Mouse (Mus musculus): ENCODE data around the gene Shisa7.
"Not testable (repeated sequence)": the region's sequence is repeated elsewhere in the genome, so short reads cannot be mapped to it uniquely, and the experiment has no call there.

The Shisa7 gene

DNA sequence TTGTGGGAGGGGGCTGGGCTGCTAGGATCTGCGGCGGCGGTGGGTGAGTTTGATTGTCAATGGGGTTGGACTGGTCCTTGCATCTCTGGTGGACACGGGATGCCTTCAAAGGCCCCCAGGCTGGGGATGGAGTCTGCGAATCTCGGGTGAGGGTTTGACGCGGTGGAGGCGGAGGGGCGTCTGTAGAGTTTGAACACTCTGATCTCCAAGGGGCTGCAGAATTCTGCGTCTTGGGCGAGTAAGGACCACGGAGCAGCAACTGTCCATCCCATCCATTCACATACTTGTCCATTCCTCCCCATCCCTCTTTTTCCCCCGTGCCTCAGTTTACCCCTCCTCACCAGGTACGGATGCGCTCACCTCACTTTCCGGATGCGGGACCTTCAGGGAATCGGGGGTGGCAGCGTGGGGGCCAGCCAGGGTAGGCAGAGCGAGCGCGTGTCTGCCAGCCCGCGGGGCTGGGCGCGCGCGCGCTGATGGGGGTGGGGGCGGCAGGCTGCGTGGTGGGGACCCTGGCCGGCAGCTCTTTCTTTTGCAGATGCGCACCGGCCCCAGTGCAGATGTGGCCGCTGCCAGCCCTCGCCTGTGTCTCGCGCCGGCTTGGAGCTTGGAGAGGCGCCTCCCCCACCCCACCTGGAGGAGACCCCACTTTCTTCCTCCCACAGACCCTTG is at the start of gene Shisa7:
Shisa7 (minus strand) TSS at position 452 of the 672 bp plus-strand sequence.
- DNase-seq = no peak

- no peak for DNase-seq
Observed at GRCm38 (mm10) chr7:4886680-4887079, 42.2 kb upstream of the Shisa7 start.

DNA sequence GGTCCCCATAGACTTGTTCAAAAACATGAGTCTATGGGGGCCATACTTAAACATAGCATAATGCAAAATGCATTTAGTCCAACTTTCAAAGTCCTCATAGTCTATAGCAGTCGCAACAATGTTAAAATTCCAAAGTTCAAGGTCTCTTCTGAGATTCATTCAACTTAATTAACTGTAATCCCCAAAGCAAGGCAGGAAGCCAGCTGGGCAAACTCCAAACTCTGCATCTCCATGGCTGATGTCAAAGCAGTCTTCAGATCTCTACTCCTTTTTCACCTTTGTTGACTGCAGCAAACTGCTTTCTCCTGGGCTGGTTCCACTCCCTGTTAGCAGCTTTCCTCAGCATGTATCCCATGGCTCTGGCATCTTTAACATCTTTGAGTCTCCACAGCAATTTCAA is 34.5 kb upstream of the Shisa7 start:
- not testable (repeated sequence) for DNase-seq

GRCm38 (mm10) chr7:4878186-4878585 is 33.7 kb upstream of the Shisa7 start:
- peak; percentile 66 for DNase-seq

DNA sequence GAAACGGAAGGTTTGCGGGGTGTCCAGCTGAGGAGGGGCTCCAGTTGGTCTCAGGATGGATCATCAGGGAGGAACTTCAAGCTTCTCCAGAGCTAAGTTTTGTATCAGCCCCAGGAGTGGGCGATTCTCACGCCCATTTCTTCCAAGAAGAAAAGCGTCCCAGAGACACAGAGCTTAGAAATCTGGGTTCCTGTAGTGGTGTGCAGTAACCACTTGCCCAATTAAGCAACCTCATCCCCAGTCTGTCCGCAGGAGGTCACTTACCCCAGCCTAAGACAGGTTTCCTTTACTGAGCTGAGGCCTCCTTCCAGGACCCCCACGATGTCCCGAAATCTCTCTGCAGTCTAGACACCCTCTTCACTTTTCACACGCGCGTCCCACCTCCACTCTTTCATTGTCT is 32.7 kb upstream of the Shisa7 start:
- peak; percentile 14 for DNase-seq

GRCm38 (mm10) chr7:4876753-4877221 is 32.3 kb upstream of the Shisa7 start, which contains the start of gene Isoc2a:
Gene Isoc2a, plus strand, starts transcription at chr7:4877153.
- peak; percentile 90 for DNase-seq

- no peak for DNase-seq
Observed at GRCm38 (mm10) chr7:4870133-4870532, 25.6 kb upstream of the Shisa7 start, which contains the start of gene Isoc2b. Gene Isoc2b, minus strand, starts transcription at chr7:4870258.

- no peak for DNase-seq
Observed at GRCm38 (mm10) chr7:4866631-4867180, 22.2 kb upstream of the Shisa7 start.

- peak; percentile 96 for DNase-seq
Observed at GRCm38 (mm10) chr7:4865579-4866493, 21.3 kb upstream of the Shisa7 start.

- peak; percentile 66 for DNase-seq
Observed at GRCm38 (mm10) chr7:4865090-4865489, 20.6 kb upstream of the Shisa7 start.

- DNase-seq = no peak
Observed at GRCm38 (mm10) chr7:4864130-4864845, 19.8 kb upstream of the Shisa7 start.

- DNase-seq = no peak
Observed at GRCm38 (mm10) chr7:4863541-4864080, 19.1 kb upstream of the Shisa7 start.

- DNase-seq = no peak
Observed at GRCm38 (mm10) chr7:4863041-4863440, 18.5 kb upstream of the Shisa7 start.

GRCm38 (mm10) chr7:4860926-4861325 is 16.4 kb upstream of the Shisa7 start:
- not testable (repeated sequence) for DNase-seq

- DNase-seq = no peak
Observed at GRCm38 (mm10) chr7:4859418-4859978, 15.0 kb upstream of the Shisa7 start.

- no peak for DNase-seq
Observed at GRCm38 (mm10) chr7:4857321-4857720, 12.8 kb upstream of the Shisa7 start.

DNA sequence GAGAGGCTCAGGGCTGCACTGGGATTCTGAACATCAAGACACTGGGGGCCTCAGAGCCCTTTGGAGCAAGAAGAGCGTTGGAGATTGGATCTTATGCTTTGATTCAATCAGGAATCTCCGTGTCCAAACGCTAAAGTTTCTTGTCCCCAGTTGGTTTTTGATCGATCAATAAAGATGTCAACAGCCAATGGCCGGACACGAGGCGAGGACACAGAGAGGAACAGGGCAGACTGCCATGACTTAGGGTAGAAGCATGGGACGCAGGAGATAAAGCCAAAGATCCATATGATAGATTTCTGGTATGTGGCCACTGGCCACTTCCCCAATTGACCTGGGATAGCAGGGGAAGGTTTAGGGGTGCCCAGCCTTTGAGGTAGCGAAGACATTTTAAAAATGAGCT is 12.0 kb upstream of the Shisa7 start:
- no peak for DNase-seq

DNA sequence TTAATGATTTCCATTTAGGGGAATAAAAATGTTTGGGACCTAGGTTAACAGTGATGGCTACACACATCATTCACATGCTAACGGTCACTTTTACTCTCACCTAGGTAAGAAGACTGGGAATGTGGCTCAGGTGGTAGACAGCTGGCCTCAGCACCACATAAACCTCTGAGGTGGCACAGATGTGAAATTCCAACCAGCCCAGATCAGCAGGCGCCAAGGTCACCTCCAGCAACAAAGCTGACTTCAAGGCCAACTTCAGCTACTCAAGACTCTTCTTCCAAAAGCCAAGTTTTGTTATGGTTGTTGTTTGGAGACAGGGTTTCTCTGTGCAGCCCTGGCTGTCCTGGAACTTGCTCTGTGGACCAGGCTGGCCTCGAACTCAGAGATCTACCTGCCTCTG is 9.1 kb upstream of the Shisa7 start:
- no peak for DNase-seq

DNA sequence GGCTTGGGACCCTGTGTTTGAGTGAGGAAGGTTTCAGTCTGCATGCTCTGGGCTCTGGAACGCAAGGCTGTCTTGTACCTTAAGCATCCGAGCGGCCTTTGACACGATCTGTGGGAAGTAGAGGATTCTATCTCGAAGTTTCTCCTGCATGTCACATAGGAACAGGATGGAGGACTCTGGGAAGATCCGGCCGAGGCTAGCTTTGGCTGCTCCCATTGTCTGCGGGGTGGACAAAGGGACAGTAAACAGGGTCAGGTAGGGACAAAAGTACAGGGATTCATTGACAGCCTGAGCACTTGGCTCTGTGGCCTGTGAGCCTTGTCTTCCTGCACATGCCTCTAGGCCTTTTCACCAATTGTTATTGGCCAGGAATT is 6.8 kb upstream of the Shisa7 start:
- DNase-seq = no peak

DNA sequence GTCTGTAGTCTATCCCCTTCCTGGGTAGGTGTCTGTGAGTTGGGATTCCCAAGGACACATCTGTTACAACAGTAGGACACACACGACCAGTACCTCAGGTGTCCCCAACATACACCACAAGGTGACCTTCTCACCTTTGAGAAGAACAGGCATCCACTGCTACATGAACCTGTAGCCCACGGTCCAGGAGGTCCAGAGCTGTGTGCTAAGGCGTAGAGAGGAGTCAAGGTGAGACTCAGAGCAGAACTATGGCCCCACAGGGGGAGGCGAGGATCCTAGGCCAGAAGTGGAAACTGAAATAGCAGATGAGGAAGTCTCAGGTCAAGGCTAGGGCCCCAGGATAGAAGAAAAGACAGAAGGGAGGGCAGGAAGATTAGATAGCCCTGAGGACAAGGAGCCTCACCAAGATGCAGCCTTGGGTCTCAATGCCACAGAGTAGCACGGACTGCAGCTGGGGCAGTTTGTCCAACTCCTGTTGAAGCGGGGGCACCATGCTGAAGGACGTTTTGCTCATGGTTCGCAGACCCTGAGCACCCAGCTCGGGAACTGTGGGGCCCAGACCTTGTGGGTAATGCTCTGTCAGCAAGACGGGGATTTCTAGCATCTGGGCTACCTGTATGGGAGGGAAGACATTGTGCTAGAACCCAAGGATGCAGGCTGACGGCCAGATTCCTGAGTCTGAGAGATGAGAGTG is 6.3 kb upstream of the Shisa7 start:
- no peak for DNase-seq

DNA sequence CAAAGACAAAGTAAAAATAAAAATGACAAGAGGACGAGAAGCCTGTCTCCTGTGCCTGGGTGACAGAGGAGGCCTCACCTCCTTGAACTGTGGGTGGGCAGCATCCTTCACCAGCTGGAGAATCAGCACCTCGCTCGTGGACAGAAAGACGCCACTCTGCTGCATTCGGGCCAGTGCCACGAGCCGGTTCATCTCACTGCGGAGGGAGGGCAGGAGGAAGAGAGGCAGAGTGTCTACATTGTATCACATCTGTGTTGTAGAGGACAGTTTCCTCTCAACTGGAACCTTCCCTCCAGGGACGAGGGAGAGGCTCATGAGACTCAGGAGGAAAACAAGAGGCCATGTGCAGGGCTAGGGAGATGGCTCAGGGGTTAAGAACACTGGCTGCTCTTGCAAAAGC is 4.9 kb upstream of the Shisa7 start:
- DNase-seq = no peak

DNA sequence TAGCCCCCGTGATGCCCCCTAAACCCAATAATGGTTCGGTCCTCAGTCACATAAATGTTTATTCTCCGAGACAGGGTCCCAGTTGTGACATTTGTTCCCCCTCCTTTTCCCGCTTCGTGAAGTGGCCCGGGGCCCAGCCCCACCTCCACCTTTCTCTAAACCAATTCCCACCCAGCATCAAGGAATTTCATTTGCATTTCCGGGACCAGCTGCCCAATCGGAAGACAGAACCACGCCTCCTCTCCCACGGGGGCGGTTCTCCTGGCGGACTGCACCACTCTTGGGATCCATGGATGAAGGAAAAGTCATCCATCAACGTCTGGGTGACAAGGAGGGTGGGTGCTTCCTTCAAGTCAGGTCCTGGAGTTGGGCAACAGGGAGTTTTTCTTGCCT is 417 bp upstream of the Shisa7 start:
- DNase-seq = no peak
